Mouse (Mus musculus) stomach, postnatal 0 days (tissue): ENCODE results near the gene Nox4.

Experiments
- CTCF ChIP-seq: IDR thresholded peaks from 2 replicates; pipeline ENCODE4 v1.5.1; 2016; ENCODE audit warnings: antibody characterized with exemption, low read depth, mild to moderate bottlenecking, moderate library complexity
- EP300 ChIP-seq: optimal IDR thresholded peaks from 2 replicates; pipeline ENCODE3; 2016; ENCODE audit warnings: antibody characterized with exemption

- no peak for TF ChIP-seq CTCF
- TF ChIP-seq EP300, result no peak
Measured at GRCm38 (mm10) chr7:87352818-87353217, 106.9 kb downstream of the Nox4 start.
